Mouse (Mus musculus) Patski (cell line): ENCODE results near the gene Asic4. TPM values are rescaled to one million over a fixed set of nuclear protein-coding genes. Genes with fewer than 3 reads are reported as not detected.
A peak's percentile ranks its signal among the peaks of the same experiment; 100 is the strongest.

Experiments used
- ATAC-seq: fragments of 100-300 bp; one replicate; pipeline ENCODE4 v1.8.0; 2021
- CTCF ChIA-PET: fragments of 350-600 bp; sonication (Branson Sonifier 250); formaldehyde crosslinking; loops from one replicate; lab custom pipeline; 2022; ENCODE audit warnings: inconsistent platforms; lab: Charles Lee
- POLR2A ChIA-PET: fragments of 350-600 bp; sonication (Branson Sonifier 250); formaldehyde crosslinking; loops from one replicate; lab custom pipeline; 2022; ENCODE audit warnings: antibody characterized with exemption, inconsistent platforms; lab: Charles Lee
- DNase-seq: peaks from one replicate; pipeline ENCODE4 v3.0.0-alpha.2; 2011; ENCODE audit warnings: low read depth, low spot score
- H3K27me3 ChIP-seq: fragments of 371-371 bp; one replicate; pipeline ENCODE4 v1.5.1; 2021
- CTCF ChIP-seq: fragments of 100-300 bp; IDR thresholded peaks from one replicate; pipeline ENCODE4 v1.5.1; 2021
- in situ Hi-C: fragments of 300-500 bp; cut with MboI; formaldehyde crosslinking; loops from 3 replicates; pipeline ENCODE4 v1.11.1; 2018; ENCODE audit warnings: low pct_unique_long_range_greater_than_20kb, mixed read lengths
- polyA plus RNA-seq: library from polyadenylated mRNA; unstranded; gene quantifications from one replicate; pipeline ENCODE4 v1.2.3, GENCODE M21; 2021

The Asic4 gene
- 0.04 TPM for polyA plus RNA-seq

DNA sequence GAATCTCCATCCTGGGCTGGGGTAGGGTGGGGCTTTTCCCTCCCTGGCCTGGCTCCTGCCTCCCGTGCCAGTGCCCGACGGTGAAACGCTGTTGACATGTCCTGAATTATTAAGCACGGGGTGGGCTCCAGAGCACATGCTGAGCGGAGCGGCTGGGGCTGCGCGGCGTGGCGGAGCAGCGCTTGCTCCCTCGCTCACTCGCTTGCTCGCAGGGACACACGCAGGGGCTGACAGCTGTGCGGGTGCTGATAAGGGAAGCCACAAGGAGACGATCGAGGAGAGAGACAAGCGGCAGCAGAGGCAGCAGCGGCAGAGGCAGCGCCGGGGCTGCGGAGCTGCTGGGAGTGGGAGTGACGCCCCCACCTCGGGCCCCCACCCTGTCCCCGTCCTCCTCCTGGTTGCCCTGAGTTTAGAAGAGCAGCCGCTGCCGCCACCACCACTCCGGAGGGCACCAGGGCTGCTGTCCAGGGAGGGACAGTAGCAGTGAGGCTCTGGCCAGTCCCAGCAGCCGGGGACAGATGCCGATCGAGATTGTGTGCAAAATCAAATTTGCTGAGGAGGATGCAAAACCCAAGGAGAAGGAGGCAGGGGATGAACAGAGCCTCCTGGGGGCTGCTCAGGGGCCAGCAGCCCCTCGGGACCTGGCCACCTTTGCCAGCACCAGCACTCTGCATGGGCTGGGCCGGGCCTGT, at the start of gene Asic4:
Asic4 (plus strand) TSS at position 123 of the 692 bp plus-strand sequence.
- in situ Hi-C loops, result no loop called here
- H3K27me3 ChIP-seq, result peaks cover 38% of the 10 kb centered on the region
- ATAC-seq, result no peak
- TF ChIP-seq CTCF, result no peak
- ChIA-PET POLR2A (no interaction called here), CTCF (no interaction called here)
- DNase-seq, result no peak

DNA sequence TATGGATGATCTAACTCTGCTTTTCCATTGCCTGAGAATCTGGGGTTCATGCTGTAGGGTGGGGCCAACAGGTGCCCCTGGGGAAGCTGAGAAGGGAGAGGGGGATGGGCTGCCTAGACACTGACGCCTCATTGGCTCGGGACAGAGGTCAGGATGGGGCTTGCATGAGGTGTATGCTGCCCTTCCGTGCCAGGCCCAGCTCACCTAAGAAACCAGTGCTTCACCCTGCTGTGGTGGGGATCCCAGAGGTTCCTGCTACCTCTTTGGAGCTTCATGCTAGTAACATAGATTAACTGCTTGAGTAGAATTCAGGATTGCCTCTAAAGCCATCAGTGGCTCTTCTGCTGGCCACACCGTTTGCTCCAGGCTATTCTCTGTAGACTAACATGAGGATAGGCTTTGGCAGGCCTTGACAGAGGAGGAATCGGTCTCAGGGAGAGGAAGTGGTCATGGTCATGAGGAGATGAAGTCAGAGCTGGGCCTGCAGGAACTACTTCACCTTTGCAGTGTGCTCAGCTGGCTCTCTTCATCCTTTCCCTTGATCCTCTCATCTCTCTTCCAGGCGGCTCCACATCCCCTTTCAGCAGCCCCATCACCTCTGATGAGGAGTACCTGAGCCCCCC, 49.6 kb upstream of the Asic4 start:
- TF ChIP-seq CTCF, result no peak
- in situ Hi-C loops, result no loop called here
- ATAC-seq (peak; percentile 22), DNase-seq (peak; percentile 42)
- no peaks in the 10 kb centered on the region for H3K27me3 ChIP-seq
- ChIA-PET CTCF (interaction anchor here (1.1 to 2.3 kb wide), 6 partner anchors 13 to 63 kb away, joined by 3 to 11 read pairs (median 3); no protein-coding TSS in a partner anchor), POLR2A (interaction anchor here (1.0 to 1.6 kb wide), 2 partner anchors 16 to 18 kb away, joined by 3 to 4 read pairs; no protein-coding TSS in a partner anchor)

- no peak for TF ChIP-seq CTCF
- ChIA-PET CTCF (interaction anchor here (1.4 kb wide), 1 partner anchor 62 kb away, joined by 4 read pairs; no protein-coding TSS in a partner anchor), POLR2A (no interaction called here)
- no peaks in the 10 kb centered on the region for H3K27me3 ChIP-seq
- in situ Hi-C loops, result no loop called here
- no peak for ATAC-seq
- no peak for DNase-seq
Observed at GRCm38 (mm10) chr1:75405547-75405946, 44.7 kb upstream of the Asic4 start.

DNA sequence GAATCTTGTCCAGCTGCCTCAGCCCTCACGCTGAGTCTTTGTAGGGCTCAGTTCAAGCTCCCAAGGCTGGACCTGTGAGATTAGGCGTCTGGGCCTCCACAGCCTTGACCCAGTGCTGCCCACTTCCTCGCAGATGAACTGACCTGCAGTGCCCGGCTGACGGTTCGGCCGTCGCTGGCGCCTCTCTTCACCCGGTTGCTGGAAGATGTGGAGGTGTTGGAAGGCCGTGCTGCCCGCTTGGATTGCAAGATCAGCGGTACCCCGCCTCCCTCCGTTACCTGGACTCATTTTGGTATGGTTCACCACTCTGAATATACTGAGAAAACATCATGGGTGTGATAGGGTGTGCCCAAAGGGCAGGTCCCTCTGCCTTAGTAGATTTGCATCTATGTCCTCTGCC, 44.1 kb upstream of the Asic4 start:
- no peak for ATAC-seq
- TF ChIP-seq CTCF, result no peak
- CTCF ChIA-PET, result interaction anchor here (1.4 kb wide), 1 partner anchor 63 kb away, joined by 4 read pairs; no protein-coding TSS in a partner anchor
- H3K27me3 ChIP-seq, result no peaks in the 10 kb centered on the region
- no peak for DNase-seq
- in situ Hi-C loops, result no loop called here
- POLR2A ChIA-PET, result no interaction called here

GRCm38 (mm10) chr1:75407056-75407455, 43.2 kb upstream of the Asic4 start:
- no peak for DNase-seq
- no peak for ATAC-seq
- ChIA-PET CTCF (interaction anchor here (1.4 kb wide), 1 partner anchor 64 kb away, joined by 4 read pairs; no protein-coding TSS in a partner anchor), POLR2A (interaction anchor here (0.6 to 0.9 kb wide), 2 partner anchors 15 to 30 kb away, joined by 3 read pairs; no protein-coding TSS in a partner anchor)
- in situ Hi-C loops, result no loop called here
- TF ChIP-seq CTCF, result no peak
- H3K27me3 ChIP-seq, result no peaks in the 10 kb centered on the region

GRCm38 (mm10) chr1:75408210-75408609, 42.0 kb upstream of the Asic4 start:
- ChIA-PET POLR2A (interaction anchor here (0.9 kb wide), 1 partner anchor 16 kb away, joined by 3 read pairs; no protein-coding TSS in a partner anchor), CTCF (no interaction called here)
- no peak for TF ChIP-seq CTCF
- ATAC-seq (no peak), DNase-seq (no peak)
- H3K27me3 ChIP-seq, result no peaks in the 10 kb centered on the region
- in situ Hi-C loops, result no loop called here

GRCm38 (mm10) chr1:75409950-75410349, 40.3 kb upstream of the Asic4 start:
- DNase-seq, result no peak
- TF ChIP-seq CTCF, result no peak
- no peaks in the 10 kb centered on the region for H3K27me3 ChIP-seq
- ChIA-PET CTCF (interaction anchor here (1.2 kb wide), 1 partner anchor 24 kb away, joined by 4 read pairs; no protein-coding TSS in a partner anchor), POLR2A (no interaction called here)
- in situ Hi-C loops, result no loop called here
- ATAC-seq, result no peak

DNA sequence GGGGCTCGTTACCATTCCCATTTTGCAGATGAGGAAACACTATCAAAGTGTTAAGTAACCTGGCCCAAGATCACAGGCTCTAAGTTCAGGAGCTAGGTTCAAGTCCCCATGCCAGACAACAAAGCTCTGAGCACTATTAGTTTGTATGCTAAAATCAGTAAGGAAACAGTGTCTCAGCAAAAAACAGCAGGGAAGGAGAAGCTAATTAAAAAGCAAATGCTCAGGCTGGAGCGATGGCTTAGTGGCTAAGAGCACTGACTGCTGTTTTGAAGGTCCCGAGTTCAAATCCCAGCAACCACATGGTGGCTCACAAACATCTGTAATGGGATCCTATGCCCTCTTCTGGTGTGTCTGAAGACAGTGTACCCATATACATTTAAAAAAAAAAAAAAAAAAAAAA, 38.0 kb upstream of the Asic4 start:
- ATAC-seq (no peak), DNase-seq (no peak)
- in situ Hi-C loops, result no loop called here
- no peaks in the 10 kb centered on the region for H3K27me3 ChIP-seq
- ChIA-PET POLR2A (no interaction called here), CTCF (interaction anchor here (0.8 kb wide), 1 partner anchor 14 kb away, joined by 3 read pairs; no protein-coding TSS in a partner anchor)
- no peak for TF ChIP-seq CTCF

- DNase-seq (no peak), ATAC-seq (no peak)
- H3K27me3 ChIP-seq, result no peaks in the 10 kb centered on the region
- ChIA-PET POLR2A (no interaction called here), CTCF (interaction anchor here (0.7 to 3.2 kb wide), 7 partner anchors 10 to 70 kb away, joined by 3 to 17 read pairs (median 7); partner anchors contain the start of gene Gmppa)
- TF ChIP-seq CTCF, result no peak
- in situ Hi-C loops, result no loop called here
Observed at GRCm38 (mm10) chr1:75413749-75414148, 36.5 kb upstream of the Asic4 start.

- ChIA-PET CTCF (no interaction called here), POLR2A (no interaction called here)
- TF ChIP-seq CTCF, result no peak
- DNase-seq (no peak), ATAC-seq (no peak)
- peaks cover 20% of the 10 kb centered on the region for H3K27me3 ChIP-seq
- in situ Hi-C loops, result no loop called here
Observed at GRCm38 (mm10) chr1:75421794-75422193, 28.4 kb upstream of the Asic4 start.
